In genomic region chr5:58082230-58082629, GRCm38 (mm10) we compare ENCODE assay signal across 25 mouse cellular contexts.
DNase-seq lines count a peak whose midpoint lies in the region; ATAC-seq and TF ChIP-seq lines count a peak whose summit lies in the region.
"Had no signal": no experiment of that assay in that cellular context is flagged by ENCODE, and none has a peak within 500 bp of the region (broad histone marks: within the 10 kb centered on the region; RNA-seq: fewer than 3 reads in every experiment).

No protein-coding gene starts in this region.

- no peak for TF ChIP-seq CTCF in heart, postnatal 0 days (IDR thresholded peaks at IDR 0.05; ENCODE audit: low read depth)

- no peaks in the 10 kb centered on the region for H3K36me3 ChIP-seq in heart, embryonic 11.5 days (ENCODE audit: control insufficient read depth, insufficient read depth, low read length)
- H3K36me3 ChIP-seq in heart, embryonic 14.5 days (ENCODE audit: control insufficient read depth, insufficient read depth, low read length), result no peaks in the 10 kb centered on the region
- H3K36me3 ChIP-seq in heart, postnatal 0 days (replicated peaks; ENCODE audit: control insufficient read depth, insufficient read depth, low read length), result no peaks in the 10 kb centered on the region
- H3K36me3 ChIP-seq: forebrain, embryonic 10.5 days; hindbrain, embryonic 10.5 days; hindbrain, embryonic 13.5 days; intestine, embryonic 15.5 days; kidney, embryonic 15.5 days had no signal

- no peaks in the 10 kb centered on the region for H3K27me3 ChIP-seq in heart, embryonic 11.5 days (ENCODE audit: control insufficient read depth, insufficient read depth, low read length)
- no peaks in the 10 kb centered on the region for H3K27me3 ChIP-seq in heart, embryonic 14.5 days (ENCODE audit: control insufficient read depth, insufficient read depth, low read length)
- H3K27me3 ChIP-seq in heart, postnatal 0 days (ENCODE audit: control insufficient read depth, insufficient read depth, low read length), result no peaks in the 10 kb centered on the region
- H3K27me3 ChIP-seq: forebrain, embryonic 13.5 days; hindbrain, embryonic 13.5 days; intestine, embryonic 15.5 days; kidney, embryonic 15.5 days had no signal

- WGBS in heart, embryonic 11.5 days (ENCODE audit: insufficient replicate concordance), result 58% methylated on average over 2 of the region's 2 CpGs
- WGBS in heart, embryonic 14.5 days, result 51% methylated on average over 2 of the region's 2 CpGs
- 49% methylated on average over 2 of the region's 2 CpGs for WGBS in heart, postnatal 0 days

- H3K4me3 ChIP-seq in heart, embryonic 11.5 days (ENCODE audit: low read depth, low read length), result no peak overlapping the region
- H3K4me3 ChIP-seq in heart, embryonic 14.5 days (ENCODE audit: control insufficient read depth in 1 of 2, insufficient read depth in 1 of 2, low read depth in 1 of 2, low read length in 2 of 2), result no peak overlapping the region
- no peak overlapping the region for H3K4me3 ChIP-seq in heart, postnatal 0 days (ENCODE audit: low read depth, low read length)
- H3K4me3 ChIP-seq: forebrain, embryonic 10.5 days; forebrain, embryonic 13.5 days; hindbrain, embryonic 10.5 days; hindbrain, embryonic 13.5 days; intestine, embryonic 15.5 days; kidney, embryonic 15.5 days had no signal

- H3K4me2 ChIP-seq in heart, embryonic 11.5 days, result no peak overlapping the region
- no peak overlapping the region for H3K4me2 ChIP-seq in heart, embryonic 14.5 days (ENCODE audit: low read length)
- H3K4me2 ChIP-seq in heart, postnatal 0 days (ENCODE audit: low read depth, low read length), result no peak overlapping the region
- H3K4me2 ChIP-seq: forebrain, embryonic 13.5 days; hindbrain, embryonic 13.5 days; intestine, embryonic 15.5 days; kidney, embryonic 15.5 days had no signal

- peak overlapping the region; percentile 42 for H3K27ac ChIP-seq in heart, embryonic 11.5 days (ENCODE audit: low read depth, low read length)
- peak overlapping the region; percentile 68 to 79 for H3K27ac ChIP-seq in heart, embryonic 14.5 days (replicated peaks in 1 of 2; ENCODE audit: control insufficient read depth in 1 of 2, insufficient read depth in 1 of 2, low read depth in 2 of 2, low read length in 2 of 2)
- peak overlapping the region; percentile 93 for H3K27ac ChIP-seq in heart, postnatal 0 days (ENCODE audit: low read depth)
- H3K27ac ChIP-seq: forebrain, embryonic 10.5 days; forebrain, embryonic 13.5 days; hindbrain, embryonic 10.5 days; hindbrain, embryonic 13.5 days; intestine, embryonic 15.5 days; kidney, embryonic 15.5 days had no signal

- peaks cover 7% of the 10 kb centered on the region for H3K4me1 ChIP-seq in heart, embryonic 11.5 days (ENCODE audit: control insufficient read depth, insufficient read depth, low read length)
- peaks cover 5 to 27% of the 10 kb centered on the region in 2 experiments for H3K4me1 ChIP-seq in heart, embryonic 14.5 days (ENCODE audit: control insufficient read depth in 2 of 2, insufficient read depth in 2 of 2, low read length in 2 of 2)
- H3K4me1 ChIP-seq in heart, postnatal 0 days (ENCODE audit: control insufficient read depth, insufficient read depth), result peaks cover 14% of the 10 kb centered on the region
- H3K4me1 ChIP-seq: forebrain, embryonic 10.5 days; forebrain, embryonic 13.5 days; hindbrain, embryonic 10.5 days; hindbrain, embryonic 13.5 days; intestine, embryonic 15.5 days; kidney, embryonic 15.5 days had no signal

- peak; percentile 82 for ATAC-seq in frontal cortex, adult (ENCODE audit: low TSS enrichment)
- no peak for ATAC-seq in heart, embryonic 11.5 days (replicated peaks; ENCODE audit: insufficient number of reproducible peaks, low FRiP score, low TSS enrichment)
- ATAC-seq in heart, embryonic 14.5 days (ENCODE audit: insufficient number of reproducible peaks, insufficient read depth, low FRiP score, low read depth), result no peak
- ATAC-seq in heart, postnatal 0 days (ENCODE audit: insufficient read depth, low read depth), result no peak
- ATAC-seq: activated CD4-positive, CD25-positive, alpha-beta regulatory T cell, adult 4 months; forebrain, embryonic 16.5 days; hindbrain, embryonic 16.5 days; intestine, embryonic 15.5 days had no signal

- H3K9me3 ChIP-seq in heart, embryonic 11.5 days (replicated peaks; ENCODE audit: control insufficient read depth, low read length), result no peaks in the 10 kb centered on the region
- H3K9me3 ChIP-seq in heart, embryonic 14.5 days (ENCODE audit: control insufficient read depth, low read length), result no peaks in the 10 kb centered on the region
- no peaks in the 10 kb centered on the region for H3K9me3 ChIP-seq in heart, postnatal 0 days (replicated peaks; ENCODE audit: control insufficient read depth, low read length)
- H3K9me3 ChIP-seq: forebrain, embryonic 10.5 days; forebrain, embryonic 13.5 days; hindbrain, embryonic 10.5 days; hindbrain, embryonic 13.5 days; intestine, embryonic 15.5 days; kidney, embryonic 15.5 days had no signal

- no peak overlapping the region for H3K9ac ChIP-seq in heart, embryonic 11.5 days (ENCODE audit: low read depth, low read length)
- no peak overlapping the region for H3K9ac ChIP-seq in heart, embryonic 14.5 days (ENCODE audit: low read length)
- H3K9ac ChIP-seq in heart, postnatal 0 days (replicated peaks; ENCODE audit: low read depth, low read length), result no peak overlapping the region
- H3K9ac ChIP-seq: forebrain, embryonic 13.5 days; hindbrain, embryonic 13.5 days; intestine, embryonic 15.5 days; kidney, embryonic 15.5 days had no signal

- DNase-seq in frontal cortex, adult 2 months (ENCODE audit: extremely low spot score in 1 of 2, low spot score in 1 of 2), result no peak
- no peak for DNase-seq in heart, postnatal 10 days
- DNase-seq in heart, adult 11 months, result no peak
- no peak for DNase-seq in heart, postnatal 0 days (ENCODE audit: low spot score)
- no peak for DNase-seq in heart, postnatal 4 days
- DNase-seq: adrenal gland, adult 8-10 months; adrenal gland, postnatal 25 days; cerebellum, adult 18-20 months; cerebellum, adult 9-10 months; cerebellum, postnatal 14 days; gastrocnemius, postnatal 25 days; kidney, adult 11 months; kidney, adult 8-10 months had no signal

- intact Hi-C loops in heart, postnatal 10 days (cut with DNase I), result loop anchor here (2.0 kb wide), 1 partner anchor 361 kb away; no protein-coding TSS in a partner anchor

- no peak for TF ChIP-seq EP300 in heart, postnatal 0 days (IDR thresholded peaks at IDR 0.05; ENCODE audit: low read depth)

Comparison
In these comparisons a context has a peak if more than half of its experiments do, and no peak if none do; other contexts are left out.
1. H3K27ac ChIP-seq: peak in every context shown above with its lines; median percentile 93 in heart, postnatal 0 days; 74 in heart, embryonic 14.5 days; 42 in heart, embryonic 11.5 days.